Mouse (Mus musculus): Measurements from ENCODE around the gene Tctex1d4. TPM values are rescaled to one million over a fixed set of nuclear protein-coding genes. Genes with fewer than 3 reads are reported as not detected.

The Tctex1d4 gene
- polyA plus RNA-seq, 1 experiment from 2014 or later, result 0.21 TPM

- no peak for TF ChIP-seq CTCF (IDR thresholded peaks at IDR 0.05)
- POLR2A ChIA-PET, result no interaction called here
- H3K27me3 ChIP-seq, result no peaks in the 10 kb centered on the region
- no peak for ATAC-seq
- in situ Hi-C loops (cut with MboI; ENCODE audit: low pct_unique_long_range_greater_than_20kb), result loop anchor here (5.0 kb wide), 1 partner anchor 67 kb away; no protein-coding TSS in a partner anchor
- DNase-seq (ENCODE audit: low read depth, low spot score), result no peak
- CTCF ChIA-PET, result no interaction called here
Measured at GRCm38 (mm10) chr4:117150212-117150733, 23.7 kb downstream of the Tctex1d4 start.

DNA sequence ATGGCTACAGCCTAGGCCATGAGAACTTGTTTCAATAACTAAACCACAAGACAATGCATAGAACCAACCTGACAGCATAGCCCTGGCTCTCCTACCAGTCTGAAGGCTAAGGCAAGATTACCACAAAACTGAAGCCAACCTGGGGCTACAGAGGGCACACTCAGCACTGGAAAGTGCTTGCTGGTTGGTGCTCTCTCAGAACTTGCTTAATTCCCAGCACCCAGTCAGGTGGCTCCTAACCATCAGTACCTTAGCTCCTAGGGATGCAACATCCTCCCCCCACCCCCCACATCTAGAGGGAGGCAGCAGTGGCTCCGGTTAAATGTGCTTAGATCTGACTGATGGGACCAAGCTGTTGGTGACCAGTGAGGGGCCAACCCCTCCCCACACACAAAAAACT is 24.8 kb downstream of the Tctex1d4 start:
- in situ Hi-C loops (cut with MboI; ENCODE audit: low pct_unique_long_range_greater_than_20kb), result loop anchor here (5.0 kb wide), 1 partner anchor 66 kb away; no protein-coding TSS in a partner anchor
- H3K27me3 ChIP-seq, result no peaks in the 10 kb centered on the region
- CTCF ChIA-PET, result interaction anchor here (0.7 kb wide), 1 partner anchor 149 kb away, joined by 3 read pairs; no protein-coding TSS in a partner anchor
- POLR2A ChIA-PET, result no interaction called here
- DNase-seq (ENCODE audit: low read depth, low spot score) (no peak), ATAC-seq (no peak)
- no peak for TF ChIP-seq CTCF (IDR thresholded peaks at IDR 0.05)

GRCm38 (mm10) chr4:117152714-117153113 is 26.1 kb downstream of the Tctex1d4 start:
- ChIA-PET CTCF (interaction anchor here (0.9 to 1.2 kb wide), 2 partner anchors 32 to 37 kb away, joined by 3 to 4 read pairs; no protein-coding TSS in a partner anchor), POLR2A (no interaction called here)
- in situ Hi-C loops (cut with MboI; ENCODE audit: low pct_unique_long_range_greater_than_20kb), result loop anchor here (5.0 kb wide), 1 partner anchor 65 kb away; no protein-coding TSS in a partner anchor
- no peaks in the 10 kb centered on the region for H3K27me3 ChIP-seq
- no peak for DNase-seq (ENCODE audit: low read depth, low spot score)
- no peak for ATAC-seq
- no peak for TF ChIP-seq CTCF (IDR thresholded peaks at IDR 0.05)

DNA sequence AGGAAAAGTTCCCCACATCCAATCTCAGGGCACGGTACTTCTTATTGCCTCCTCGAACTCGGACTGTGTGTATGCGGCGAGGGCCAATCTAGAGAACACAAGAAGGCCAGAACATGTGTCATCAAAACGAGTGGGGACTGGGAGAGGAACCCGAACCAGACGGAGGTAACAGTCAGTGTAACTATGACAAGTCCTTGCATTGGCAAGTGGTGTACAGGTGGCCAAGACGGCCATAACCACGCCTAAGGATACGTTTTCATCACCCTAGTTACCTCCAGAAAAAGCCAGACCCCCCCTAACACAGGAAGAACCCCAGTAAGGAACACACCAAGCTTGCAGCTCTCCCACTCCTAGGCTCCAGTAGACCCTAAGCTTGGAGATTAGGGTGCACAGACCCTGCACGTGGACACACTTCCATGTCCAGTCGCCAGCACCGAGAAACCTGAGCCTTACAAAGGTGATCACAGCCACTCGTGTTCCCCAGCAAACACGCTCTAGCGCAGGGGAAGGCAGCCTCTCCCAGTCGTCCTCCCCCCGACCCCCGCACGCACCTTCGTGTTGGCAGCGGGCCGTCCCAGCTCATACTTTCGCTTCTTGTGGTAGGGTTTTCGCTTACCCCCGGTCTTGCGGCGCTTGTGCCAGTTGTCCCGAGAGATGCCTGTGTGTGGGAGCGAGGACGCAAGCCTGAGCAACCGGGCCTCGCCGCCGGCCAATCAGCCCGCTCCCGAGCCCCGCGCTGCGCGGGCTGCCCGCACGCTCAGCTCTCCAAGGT is 28.6 kb downstream of the Tctex1d4 start:
- ChIA-PET POLR2A (interaction anchor here (1.1 to 1.9 kb wide), 6 partner anchors 9 to 26 kb away, joined by 3 to 6 read pairs (median 4); no protein-coding TSS in a partner anchor), CTCF (interaction anchor here (0.9 to 4.0 kb wide), 3 partner anchors 9 to 23 kb away, joined by 3 to 13 read pairs (median 3); no protein-coding TSS in a partner anchor)
- ATAC-seq, result peak; percentile 22
- TF ChIP-seq CTCF (IDR thresholded peaks at IDR 0.05), result no peak
- in situ Hi-C loops (cut with MboI; ENCODE audit: low pct_unique_long_range_greater_than_20kb), result no loop called here
- H3K27me3 ChIP-seq, result no peaks in the 10 kb centered on the region
- no peak for DNase-seq (ENCODE audit: low read depth, low spot score)

DNA sequence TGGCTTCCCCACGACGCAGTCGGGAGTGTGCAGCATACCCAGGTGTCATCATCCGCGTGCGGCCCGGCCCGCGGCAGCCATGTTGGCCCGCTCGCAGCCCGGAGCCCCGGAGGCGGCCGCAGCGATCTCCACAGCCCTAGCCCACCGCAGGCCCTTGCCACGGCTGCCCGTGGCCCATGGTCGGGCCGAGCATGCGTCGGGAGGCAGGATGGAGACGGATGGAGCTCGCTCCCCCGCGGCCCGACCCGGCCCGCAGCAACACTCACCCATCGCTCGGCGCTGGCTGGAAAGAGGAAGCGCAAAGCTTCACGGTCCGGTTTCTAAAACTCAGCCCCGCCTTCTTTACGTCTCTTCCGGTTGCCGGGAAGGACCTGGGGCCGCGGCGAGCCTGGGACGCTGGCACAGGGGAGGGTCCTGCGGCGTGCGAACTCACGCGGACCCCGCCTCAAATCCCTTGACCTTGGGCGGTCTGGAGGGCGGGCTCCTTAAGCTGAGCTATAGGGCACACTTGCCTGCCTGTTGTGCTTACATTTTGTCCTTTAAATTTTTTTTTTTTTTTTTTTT is 29.3 kb downstream of the Tctex1d4 start, which contains the start of gene Rps8:
TSS of gene Rps8 (minus strand) at position 452 of the 564 bp plus-strand sequence.
- in situ Hi-C loops (cut with MboI; ENCODE audit: low pct_unique_long_range_greater_than_20kb), result no loop called here
- peak; percentile 33 for DNase-seq (ENCODE audit: low read depth, low spot score)

DNA sequence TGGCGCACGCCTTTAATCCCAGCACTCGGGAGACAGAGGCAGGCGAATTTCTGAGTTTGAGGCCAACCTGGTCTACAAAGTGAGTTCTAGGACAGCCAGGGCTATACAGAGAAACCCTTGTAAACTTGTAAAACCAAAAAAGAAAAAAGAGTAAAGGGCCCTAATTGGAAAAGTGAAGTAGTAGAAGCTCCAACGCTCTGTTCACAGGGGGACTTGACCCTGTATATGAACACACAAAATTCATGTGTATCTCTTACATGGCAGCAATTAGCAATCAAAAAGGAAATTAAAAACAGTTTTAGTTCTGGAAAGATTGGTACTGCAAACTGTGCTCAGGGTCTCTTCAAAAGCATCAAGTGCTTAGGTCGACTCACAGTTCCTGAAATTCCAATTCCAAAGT is 29.8 kb downstream of the Tctex1d4 start:
- ChIA-PET POLR2A (interaction anchor here (0.7 to 1.9 kb wide), 5 partner anchors 13 to 57 kb away, joined by 3 to 6 read pairs (median 3); no protein-coding TSS in a partner anchor), CTCF (interaction anchor here (0.9 to 4.0 kb wide), 3 partner anchors 10 to 22 kb away, joined by 3 to 13 read pairs (median 3); no protein-coding TSS in a partner anchor)
- TF ChIP-seq CTCF (IDR thresholded peaks at IDR 0.05), result no peak
- no peaks in the 10 kb centered on the region for H3K27me3 ChIP-seq
- in situ Hi-C loops (cut with MboI; ENCODE audit: low pct_unique_long_range_greater_than_20kb), result no loop called here
- no peak for DNase-seq (ENCODE audit: low read depth, low spot score)
- no peak for ATAC-seq

More for the DNA sequence above, 29.3 kb downstream of the Tctex1d4 start, which contains the start of gene Rps8:
- CTCF ChIA-PET, result interaction anchor here (0.9 to 4.0 kb wide), 3 partner anchors 10 to 22 kb away, joined by 3 to 13 read pairs (median 3); no protein-coding TSS in a partner anchor
- POLR2A ChIA-PET, result interaction anchor here (0.7 to 1.9 kb wide), 7 partner anchors 9 to 57 kb away, joined by 3 to 6 read pairs (median 4); no protein-coding TSS in a partner anchor
- ATAC-seq, result peak; percentile 82
- no peak for TF ChIP-seq CTCF (IDR thresholded peaks at IDR 0.05)
- H3K27me3 ChIP-seq, result no peaks in the 10 kb centered on the region

GRCm38 (mm10) chr4:117159666-117160065 is 33.1 kb downstream of the Tctex1d4 start:
- ChIA-PET POLR2A (no interaction called here), CTCF (interaction anchor here (1.3 to 2.1 kb wide), 3 partner anchors 10 to 17 kb away, joined by 4 to 5 read pairs (median 5); no protein-coding TSS in a partner anchor)
- no peaks in the 10 kb centered on the region for H3K27me3 ChIP-seq
- in situ Hi-C loops (cut with MboI; ENCODE audit: low pct_unique_long_range_greater_than_20kb), result no loop called here
- ATAC-seq (no peak), DNase-seq (ENCODE audit: low read depth, low spot score) (no peak)
- no peak for TF ChIP-seq CTCF (IDR thresholded peaks at IDR 0.05)

DNA sequence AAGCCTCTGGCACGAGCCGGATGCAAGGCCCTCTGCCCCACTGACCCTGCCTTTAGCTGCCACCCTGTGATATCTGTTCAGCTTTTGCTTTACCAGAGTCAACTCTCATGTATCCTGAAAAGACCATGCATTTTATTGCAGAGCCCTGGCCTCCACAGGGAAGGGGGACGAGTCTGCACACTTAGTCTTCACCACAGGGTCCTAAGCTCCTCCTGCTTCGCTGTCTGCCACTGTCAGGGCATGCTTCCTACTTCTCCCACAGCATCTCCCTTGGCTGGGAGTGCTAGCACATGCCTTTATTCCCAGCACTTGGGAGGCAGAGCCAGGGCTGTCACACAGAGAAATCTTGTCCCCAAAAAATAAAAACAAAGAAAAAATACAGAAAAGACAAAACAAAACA is 34.6 kb downstream of the Tctex1d4 start:
- POLR2A ChIA-PET, result no interaction called here
- CTCF ChIA-PET, result interaction anchor here (1.0 to 1.7 kb wide), 4 partner anchors 8 to 86 kb away, joined by 3 to 5 read pairs (median 3); no protein-coding TSS in a partner anchor
- no peak for TF ChIP-seq CTCF (IDR thresholded peaks at IDR 0.05)
- DNase-seq (ENCODE audit: low read depth, low spot score) (no peak), ATAC-seq (no peak)
- H3K27me3 ChIP-seq, result no peaks in the 10 kb centered on the region
- in situ Hi-C loops (cut with MboI; ENCODE audit: low pct_unique_long_range_greater_than_20kb), result no loop called here

DNA sequence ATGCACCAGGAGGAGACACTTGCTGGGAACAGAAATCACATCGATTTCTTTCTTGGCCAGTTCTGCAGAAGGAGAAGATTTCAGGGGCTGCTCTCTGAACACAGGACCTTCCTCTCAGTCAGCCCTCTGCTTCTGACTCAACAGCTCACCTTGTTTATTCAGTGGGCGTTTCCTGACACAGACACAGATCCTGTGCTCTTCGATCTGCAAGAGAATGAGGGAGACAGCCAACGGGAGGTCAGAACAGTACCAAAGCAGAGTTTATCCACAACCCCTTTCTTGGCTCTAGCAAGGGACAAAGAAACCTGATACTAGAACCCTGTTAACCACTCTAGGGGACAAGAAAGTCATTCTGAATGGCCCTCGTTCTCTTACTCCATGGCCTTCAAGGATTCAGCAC is 43.3 kb downstream of the Tctex1d4 start:
- no peak for TF ChIP-seq CTCF (IDR thresholded peaks at IDR 0.05)
- ChIA-PET CTCF (interaction anchor here (1.4 to 1.7 kb wide), 2 partner anchors 11 to 14 kb away, joined by 3 to 5 read pairs; partner anchors contain the start of gene Rps8), POLR2A (interaction anchor here (1.4 kb wide), 1 partner anchor 14 kb away, joined by 6 read pairs; the partner anchor contains the start of gene Rps8)
- ATAC-seq, result no peak
- H3K27me3 ChIP-seq, result no peaks in the 10 kb centered on the region
- in situ Hi-C loops (cut with MboI; ENCODE audit: low pct_unique_long_range_greater_than_20kb), result no loop called here
- DNase-seq (ENCODE audit: low read depth, low spot score), result no peak

Other genes with a start within 250 kb of the Tctex1d4 start
- gene Zswim5, start 249.4 kb upstream of the Tctex1d4 start, polyA plus RNA-seq (2021), result 0.96 TPM
- gene Urod, start 132.4 kb upstream of the Tctex1d4 start, polyA plus RNA-seq (2021), result 62.3 TPM
- gene Hectd3, start 131.5 kb upstream of the Tctex1d4 start, polyA plus RNA-seq (2021), result 14.4 TPM
- gene Eif2b3, start 107.4 kb upstream of the Tctex1d4 start, polyA plus RNA-seq (2021), result 23.1 TPM
- 0.23 TPM for gene Ptch2, start 30.7 kb upstream of the Tctex1d4 start, polyA plus RNA-seq (2021)
- gene Btbd19, start 1.1 kb upstream of the Tctex1d4 start, polyA plus RNA-seq (2021), result 37.2 TPM
- 9.7 TPM for gene Plk3, start 7.2 kb downstream of the Tctex1d4 start, polyA plus RNA-seq (2021)
- 289 TPM for gene Rps8, start 29.4 kb downstream of the Tctex1d4 start, polyA plus RNA-seq (2021)
- gene Kif2c, start 55.8 kb downstream of the Tctex1d4 start, polyA plus RNA-seq (2021), result 26.4 TPM
- gene Tmem53, start 125.2 kb downstream of the Tctex1d4 start, polyA plus RNA-seq (2021), result 10.7 TPM
- gene Armh1, start 125.3 kb downstream of the Tctex1d4 start, polyA plus RNA-seq (2021), result 0.05 TPM